Mouse (Mus musculus) intestine, postnatal 0 days (tissue): Measurements from ENCODE around the gene Hic1. TPM values are rescaled to one million over a fixed set of nuclear protein-coding genes. Genes with fewer than 3 reads are reported as not detected.

Experiments used
- ATAC-seq: fragments of 200-750 bp; cut with Nextera tagmentation; 2 replicates; pipeline ENCODE4 v1.8.0; 2017; ENCODE audit warnings: mild to moderate bottlenecking, moderate TSS enrichment, moderate library complexity
- H3K27ac ChIP-seq: fragments of 300-500 bp; sonication (generic); 2 replicates; pipeline ENCODE4 v1.5.1; 2014; ENCODE audit warnings: mild to moderate bottlenecking, low read depth, low read length, moderate library complexity
- H3K27me3 ChIP-seq: fragments of 300-500 bp; sonication (generic); replicated peaks from 2 replicates; pipeline ENCODE4 v1.6.1; 2014; ENCODE audit warnings: low read length, mixed read lengths; ENCODE audit not compliant: control insufficient read depth, insufficient read depth
- H3K36me3 ChIP-seq: fragments of 300-500 bp; sonication (generic); 2 replicates; pipeline ENCODE4 v1.6.1; 2014; ENCODE audit warnings: mild to moderate bottlenecking, moderate library complexity; ENCODE audit not compliant: control insufficient read depth, insufficient read depth
- H3K4me1 ChIP-seq: fragments of 300-500 bp; sonication (generic); replicated peaks from 2 replicates; pipeline ENCODE4 v1.6.1; 2014; ENCODE audit warnings: antibody characterized with exemption, low read length, mixed read lengths; ENCODE audit not compliant: control insufficient read depth, insufficient read depth
- H3K4me2 ChIP-seq: fragments of 300-500 bp; sonication (generic); replicated peaks from 2 replicates; pipeline ENCODE4 v1.6.1; 2014; ENCODE audit warnings: low read depth, mild to moderate bottlenecking, moderate library complexity
- H3K4me3 ChIP-seq: fragments of 300-500 bp; sonication (generic); 2 replicates; pipeline ENCODE4 v1.5.1; 2014; ENCODE audit warnings: low read depth, low read length
- H3K9ac ChIP-seq: fragments of 300-500 bp; sonication (generic); 2 replicates; pipeline ENCODE4 v1.6.1; 2014; ENCODE audit warnings: mild to moderate bottlenecking, low read depth, low read length
- H3K9me3 ChIP-seq: fragments of 300-500 bp; sonication (generic); 2 replicates; pipeline ENCODE4 v1.6.1; 2016; ENCODE audit warnings: mixed run types; ENCODE audit not compliant: control insufficient read depth
- CTCF ChIP-seq: sonication (generic); IDR thresholded peaks from 2 replicates; pipeline ENCODE4 v1.5.1; 2016; ENCODE audit warnings: low read depth, mild to moderate bottlenecking, control low read depth, antibody characterized with exemption, moderate library complexity
- WGBS: fragments of 180-500 bp; shearing (Covaris S2); extraction: QIAGEN DNeasy Blood & Tissue Kit; methylation state at CpG from one replicate; pipeline ENCODE4 v1.1.7; 2014; 5-methylcytosine and 5-hydroxymethylcytosine counted together
- polyA plus RNA-seq: library from polyadenylated mRNA; unstranded; fragments of >200 nt; fragmentation: Nextera tagmentation; extraction: Ambion mirVana; gene quantifications from 2 replicates; pipeline ENCODE4 v1.2.1, GENCODE M21; 2015

Hic1 gene
- polyA plus RNA-seq, 1 experiment from 2014 or later = 8.8 TPM

GRCm38 (mm10) chr11:75190371-75190724 is 21.0 kb upstream of the Hic1 start:
- Histone ChIP-seq H3K36me3 (peaks cover 5% of the 10 kb centered on the region; the same call in 1 of the 2 replicates), H3K27me3 (peaks cover 17% of the 10 kb centered on the region), H3K27ac (no peak overlapping the region), H3K9me3 (no peaks in the 10 kb centered on the region), H3K4me3 (peak overlapping the region; percentile 96), H3K4me2 (peak overlapping the region; percentile 89), H3K4me1 (peaks cover 5% of the 10 kb centered on the region; the same call in 1 of the 2 replicates), H3K9ac (peak overlapping the region; percentile 53)
- WGBS = under 1% methylated on average over 24 of the region's 24 CpGs
- TF ChIP-seq CTCF = peak; percentile 54
- ATAC-seq = peak; percentile 77

- TF ChIP-seq CTCF = no peak
- Histone ChIP-seq H3K27ac (no peak overlapping the region), H3K9ac (peak overlapping the region; percentile 53), H3K9me3 (no peaks in the 10 kb centered on the region), H3K36me3 (peaks cover 7% of the 10 kb centered on the region), H3K4me1 (peaks cover 5% of the 10 kb centered on the region; the same call in 1 of the 2 replicates), H3K27me3 (peaks cover 12% of the 10 kb centered on the region), H3K4me3 (peak overlapping the region; percentile 96), H3K4me2 (peak overlapping the region; percentile 89)
- ATAC-seq = peak; percentile 29
- under 1% methylated on average over 22 of the region's 22 CpGs for WGBS
Observed at GRCm38 (mm10) chr11:75189713-75190370, 20.5 kb upstream of the Hic1 start.

- Histone ChIP-seq H3K36me3 (peaks cover 30% of the 10 kb centered on the region), H3K9me3 (no peaks in the 10 kb centered on the region), H3K4me2 (no peak overlapping the region), H3K9ac (no peak overlapping the region), H3K4me1 (no peaks in the 10 kb centered on the region), H3K27ac (no peak overlapping the region), H3K27me3 (no peaks in the 10 kb centered on the region), H3K4me3 (no peak overlapping the region)
- no peak for TF ChIP-seq CTCF
- WGBS = 93% methylated on average over 2 of the region's 2 CpGs
- ATAC-seq = no peak
Observed at GRCm38 (mm10) chr11:75184986-75185385, 15.7 kb upstream of the Hic1 start.

GRCm38 (mm10) chr11:75184573-75184972 is 15.3 kb upstream of the Hic1 start:
- no peak overlapping the region for H3K27ac ChIP-seq
- H3K9me3 ChIP-seq = no peaks in the 10 kb centered on the region
- 97% methylated on average over 5 of the region's 5 CpGs for WGBS
- H3K4me2 ChIP-seq = no peak overlapping the region
- no peak overlapping the region for H3K9ac ChIP-seq
- H3K4me1 ChIP-seq = no peaks in the 10 kb centered on the region
- TF ChIP-seq CTCF = no peak
- peaks cover 30% of the 10 kb centered on the region for H3K36me3 ChIP-seq
- no peaks in the 10 kb centered on the region for H3K27me3 ChIP-seq
- no peak overlapping the region for H3K4me3 ChIP-seq
- ATAC-seq = no peak

GRCm38 (mm10) chr11:75183917-75184570 is 14.7 kb upstream of the Hic1 start:
- ATAC-seq = no peak
- peaks cover 30% of the 10 kb centered on the region for H3K36me3 ChIP-seq
- H3K27ac ChIP-seq = no peak overlapping the region
- no peak overlapping the region for H3K4me2 ChIP-seq
- WGBS = 72% methylated on average over 2 of the region's 2 CpGs
- no peak overlapping the region for H3K9ac ChIP-seq
- TF ChIP-seq CTCF = no peak
- no peaks in the 10 kb centered on the region for H3K27me3 ChIP-seq
- H3K4me3 ChIP-seq = no peak overlapping the region
- H3K9me3 ChIP-seq = no peaks in the 10 kb centered on the region
- H3K4me1 ChIP-seq = no peaks in the 10 kb centered on the region

- ATAC-seq = peak; percentile 93
- Histone ChIP-seq H3K4me3 (peak within 1 kb of the TSS; percentile 71), H3K36me3 (peaks cover 18% of the 10 kb centered on the region), H3K4me2 (peak within 1 kb of the TSS; percentile 83), H3K27me3 (no peaks in the 10 kb centered on the region), H3K4me1 (peaks cover 5% of the 10 kb centered on the region; the same call in 1 of the 2 replicates), H3K27ac (peak within 1 kb of the TSS; percentile 51), H3K9me3 (no peaks in the 10 kb centered on the region), H3K9ac (peak within 1 kb of the TSS; percentile 60)
- under 1% methylated on average over 33 of the region's 33 CpGs for WGBS
- peak; percentile 98 for TF ChIP-seq CTCF
Observed at GRCm38 (mm10) chr11:75178672-75179208, 9.4 kb upstream of the Hic1 start, which contains the start of gene Ovca2. Gene Ovca2 (minus strand): TSS chr11:75178835.
